In the genomic region with DNA sequence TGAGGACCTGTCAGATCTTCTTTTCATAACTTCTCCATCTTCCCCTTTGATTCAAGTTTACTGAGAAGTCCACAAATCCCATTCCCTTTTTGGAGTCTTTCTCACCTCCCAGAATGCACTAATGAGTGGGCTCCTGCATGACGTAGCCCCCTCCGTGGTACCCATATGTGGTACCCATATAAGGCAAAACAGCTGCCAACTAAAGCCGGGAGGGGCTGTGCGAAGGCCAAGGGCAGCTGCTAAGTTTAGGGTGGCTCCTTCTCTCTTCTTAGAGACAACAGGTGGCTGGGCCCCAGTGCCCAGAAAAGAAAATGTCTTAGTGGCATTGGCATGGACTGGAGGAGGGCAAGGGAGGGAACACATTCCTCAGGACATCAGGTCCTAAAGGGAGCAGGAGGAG, we compare ENCODE assay signal across 10 mouse cellular contexts. TPM values are rescaled to one million over a fixed set of nuclear protein-coding genes. Genes with fewer than 3 reads are reported as not detected.
DNase-seq lines count a peak whose midpoint lies in the region; ATAC-seq and TF ChIP-seq lines count a peak whose summit lies in the region.
"Had no signal": no experiment of that assay in that cellular context is flagged by ENCODE, and none has a peak within 500 bp of the region (broad histone marks: within the 10 kb centered on the region; RNA-seq: fewer than 3 reads in every experiment).

No protein-coding gene starts in this region.

- H3K27me3 ChIP-seq in MEL (ENCODE audit: control insufficient read depth in 1 of 2, insufficient read depth in 2 of 2, low read length in 2 of 2): no peaks in the 10 kb centered on the region
- H3K27me3 ChIP-seq in liver, postnatal 0 days (ENCODE audit: insufficient read depth, low read length): no peaks in the 10 kb centered on the region
- H3K27me3 ChIP-seq in lung, postnatal 0 days (replicated peaks; ENCODE audit: insufficient read depth, low read length): no peaks in the 10 kb centered on the region
- H3K27me3 ChIP-seq: CH12.LX had no signal

- peaks cover 1 to 16% of the 10 kb centered on the region in 2 experiments; a peak in 3 of 4 replicates for H3K36me3 ChIP-seq in MEL (ENCODE audit: control insufficient read depth in 1 of 2, insufficient read depth in 2 of 2, low read length in 2 of 2)
- H3K36me3 ChIP-seq in liver, postnatal 0 days (replicated peaks; ENCODE audit: insufficient read depth, low read length): peaks cover 9% of the 10 kb centered on the region; the same call in 1 of the 2 replicates
- no peaks in the 10 kb centered on the region for H3K36me3 ChIP-seq in lung, postnatal 0 days (ENCODE audit: insufficient read depth, low read length)

- no peak for TF ChIP-seq CTCF in MEL (IDR thresholded peaks at IDR 0.05 in 2 of 3, conservative IDR thresholded peaks at IDR 0.05 in 1 of 3; ENCODE audit: control insufficient read depth in 1 of 3, insufficient read depth in 1 of 3, low read depth in 2 of 3, low read length in 3 of 3, poor library complexity in 1 of 3, severe bottlenecking in 1 of 3)
- no peak for TF ChIP-seq CTCF in liver, postnatal 0 days (IDR thresholded peaks at IDR 0.05; ENCODE audit: low read depth)
- no peak for TF ChIP-seq CTCF in lung, postnatal 0 days (IDR thresholded peaks at IDR 0.05)

- H3K4me1 ChIP-seq in MEL (ENCODE audit: control insufficient read depth in 1 of 2, insufficient read depth in 2 of 2, low read length in 2 of 2): peaks cover 0 to 21% of the 10 kb centered on the region in 2 experiments; a peak in 3 of 4 replicates
- peaks cover 35% of the 10 kb centered on the region for H3K4me1 ChIP-seq in liver, postnatal 0 days (ENCODE audit: insufficient read depth)
- peaks cover 14% of the 10 kb centered on the region; the same call in 1 of the 2 replicates for H3K4me1 ChIP-seq in lung, postnatal 0 days (ENCODE audit: insufficient read depth, low read depth, low read length)

- peak overlapping the region; percentile 84; the same call in 1 of the 2 replicates for H3K27ac ChIP-seq in MEL (ENCODE audit: control insufficient read depth, low read depth, low read length)
- peak overlapping the region; percentile 84 for H3K27ac ChIP-seq in liver, postnatal 0 days (ENCODE audit: low read depth)
- no peak overlapping the region for H3K27ac ChIP-seq in lung, postnatal 0 days (ENCODE audit: low read length)

- WGBS in liver, postnatal 0 days (ENCODE audit: insufficient replicate concordance): 82% methylated on average over 4 of the region's 4 CpGs
- WGBS in lung, postnatal 0 days: 93% methylated on average over 4 of the region's 4 CpGs

- H3K4me3 ChIP-seq in MEL (ENCODE audit: control insufficient read depth in 1 of 2, insufficient read depth in 1 of 2, low read depth in 2 of 2, low read length in 2 of 2): no peak overlapping the region
- peak overlapping the region; percentile 67; the same call in 1 of the 2 replicates for H3K4me3 ChIP-seq in liver, postnatal 0 days (ENCODE audit: low read depth, low read length)
- H3K4me3 ChIP-seq in lung, postnatal 0 days (ENCODE audit: low read depth, low read length): no peak overlapping the region

- peak; percentile 91 for DNase-seq in heart, adult 11 months
- no peak for DNase-seq in heart, postnatal 10 days
- DNase-seq in A20 (ENCODE audit: low read depth, low spot score): peak; percentile 81
- no peak for DNase-seq in MEL (ENCODE audit: low read depth, low spot score)
- DNase-seq in liver, postnatal 0 days: no peak
- no peak for DNase-seq in kidney, adult 8-10 months
- DNase-seq in lung, postnatal 0 days (ENCODE audit: low spot score): no peak
- DNase-seq: cerebellum, postnatal 36 days had no signal

- no peak for ATAC-seq in liver, postnatal 0 days
- no peak for ATAC-seq in lung, postnatal 0 days
- ATAC-seq: inflammation-experienced regulatory T-cells, adult 6 months had no signal

- peak overlapping the region; percentile 79 for H3K4me2 ChIP-seq in liver, postnatal 0 days (ENCODE audit: low read depth, low read length)
- H3K4me2 ChIP-seq in lung, postnatal 0 days (replicated peaks; ENCODE audit: low read depth, low read length): no peak overlapping the region

- peaks cover 26% of the 10 kb centered on the region for H3K79me2 ChIP-seq in MEL (ENCODE audit: control insufficient read depth, insufficient read depth, low read length, poor library complexity)

- intact Hi-C loops in heart, postnatal 10 days (cut with DNase I): no loop called here

- TF ChIP-seq RAD21 in MEL (IDR thresholded peaks at IDR 0.05; ENCODE audit: low read depth, low read length): no peak

- H3K9me3 ChIP-seq in MEL (replicated peaks; ENCODE audit: insufficient read depth, low read length): no peaks in the 10 kb centered on the region
- H3K9me3 ChIP-seq in liver, postnatal 0 days (ENCODE audit: low read length): no peaks in the 10 kb centered on the region
- H3K9me3 ChIP-seq in lung, postnatal 0 days (ENCODE audit: low read length): no peaks in the 10 kb centered on the region

- TF ChIP-seq POLR2A in MEL (IDR thresholded peaks at IDR 0.05; ENCODE audit: control insufficient read depth in 1 of 2, insufficient read depth in 1 of 2, low read depth in 1 of 2, low read length in 2 of 2, poor library complexity in 1 of 2): no peak

- no peak for TF ChIP-seq EP300 in MEL (IDR thresholded peaks at IDR 0.05; ENCODE audit: low read depth in 1 of 2, low read length in 2 of 2)
- TF ChIP-seq EP300 in liver, postnatal 0 days (IDR thresholded peaks at IDR 0.05; ENCODE audit: low read depth): no peak
- TF ChIP-seq EP300 in lung, postnatal 0 days (IDR thresholded peaks at IDR 0.05): no peak

- no peak overlapping the region; the same call in 1 of the 2 replicates for H3K9ac ChIP-seq in MEL (ENCODE audit: control insufficient read depth, low read depth, low read length, poor library complexity, severe bottlenecking)
- peak overlapping the region; percentile 52; the same call in 1 of the 2 replicates for H3K9ac ChIP-seq in liver, postnatal 0 days (replicated peaks)
- H3K9ac ChIP-seq in lung, postnatal 0 days (replicated peaks; ENCODE audit: low read depth): no peak overlapping the region

TF ChIP-seq in MEL, 35 proteins besides CTCF, POLR2A, EP300 and RAD21:
- TF ChIP-seq BHLHE40 (IDR thresholded peaks at IDR 0.05; ENCODE audit: borderline replicate concordance, low read depth, low read length) (no peak), MAFK (IDR thresholded peaks at IDR 0.05; ENCODE audit: borderline replicate concordance, low read depth, low read length) (no peak), NELFE (IDR thresholded peaks at IDR 0.05; ENCODE audit: low read depth, low read length) (no peak), MAZ (IDR thresholded peaks at IDR 0.05; ENCODE audit: low read depth, low read length) (no peak), CHD2 (IDR thresholded peaks at IDR 0.05; ENCODE audit: low read length) (no peak), ZMIZ1 (IDR thresholded peaks at IDR 0.05; ENCODE audit: low read depth, low read length) (no peak), SMC3 (IDR thresholded peaks at IDR 0.05; ENCODE audit: low read depth, low read length) (no peak)

RNA-seq across cellular contexts. Expression of gene Mylpf, which starts 1.6 kb away (rescaled TPM):
- total RNA-seq in heart, postnatal 10 days (2021): 1 to 10 TPM; 1.7 to 2.5 TPM
- 8.3 and 11.2 TPM in 2 replicates for total RNA-seq in MEL (2012; rRNA removed)
- polyA plus RNA-seq in MEL (2012; ENCODE audit: insufficient read depth in 1 of 2, insufficient read length in 2 of 2, low read depth in 1 of 2, low replicate concordance in 2 of 2, missing spikeins in 1 of 2): 1 to 10 TPM in 1 of 2 experiments, not detected in 1; 9.1 TPM
- 19.7 and 94.3 TPM in 2 replicates for polyA plus RNA-seq in liver, postnatal 0 days (2015; fragmentation: Nextera tagmentation; extraction: Ambion mirVana)
- 6.4 and 8.0 TPM in 2 replicates for polyA plus RNA-seq in lung, postnatal 0 days (2015; fragmentation: Nextera tagmentation; extraction: Ambion mirVana)

RNA-seq across cellular contexts. Expression of gene Tbc1d10b, which starts 2.0 kb away (rescaled TPM):
- total RNA-seq in heart, postnatal 10 days (2021): 10 to 100 TPM; 35.3 to 37.2 TPM
- 37.4 and 43.3 TPM in 2 replicates for total RNA-seq in MEL (2012; rRNA removed)
- 10 to 100 TPM in 1 of 2 experiments, not detected in 1; 70.3 TPM for polyA plus RNA-seq in MEL (2012; ENCODE audit: insufficient read depth in 1 of 2, insufficient read length in 2 of 2, low read depth in 1 of 2, low replicate concordance in 2 of 2, missing spikeins in 1 of 2)
- polyA plus RNA-seq in liver, postnatal 0 days (2015; fragmentation: Nextera tagmentation; extraction: Ambion mirVana): 8.3 and 8.6 TPM in 2 replicates
- 14.4 and 15.0 TPM in 2 replicates for polyA plus RNA-seq in lung, postnatal 0 days (2015; fragmentation: Nextera tagmentation; extraction: Ambion mirVana)

RNA-seq across cellular contexts. Expression of gene Cd2bp2, which starts 14.4 kb away (rescaled TPM):
- 10 to 100 TPM; 46.8 to 49.2 TPM for total RNA-seq in heart, postnatal 10 days (2021)
- 55.6 and 64.8 TPM in 2 replicates for total RNA-seq in MEL (2012; rRNA removed)
- 10 to 100 TPM in 1 of 2 experiments, not detected in 1; 56.7 TPM for polyA plus RNA-seq in MEL (2012; ENCODE audit: insufficient read depth in 1 of 2, insufficient read length in 2 of 2, low read depth in 1 of 2, low replicate concordance in 2 of 2, missing spikeins in 1 of 2)
- 11.5 and 14.0 TPM in 2 replicates for polyA plus RNA-seq in liver, postnatal 0 days (2015; fragmentation: Nextera tagmentation; extraction: Ambion mirVana)
- polyA plus RNA-seq in lung, postnatal 0 days (2015; fragmentation: Nextera tagmentation; extraction: Ambion mirVana): 28.4 and 29.6 TPM in 2 replicates

RNA-seq across cellular contexts. Expression of gene Zfp553, which starts 22.6 kb away (rescaled TPM):
- 1 to 10 TPM; 6.8 to 8.8 TPM for total RNA-seq in heart, postnatal 10 days (2021)
- total RNA-seq in MEL (2012; rRNA removed): 13.9 and 14.6 TPM in 2 replicates
- polyA plus RNA-seq in MEL (2012; ENCODE audit: insufficient read depth in 1 of 2, insufficient read length in 2 of 2, low read depth in 1 of 2, low replicate concordance in 2 of 2, missing spikeins in 1 of 2): 10 to 100 TPM in 1 of 2 experiments, not detected in 1; 19.0 TPM
- 4.0 and 5.3 TPM in 2 replicates for polyA plus RNA-seq in liver, postnatal 0 days (2015; fragmentation: Nextera tagmentation; extraction: Ambion mirVana)
- 15.5 and 15.7 TPM in 2 replicates for polyA plus RNA-seq in lung, postnatal 0 days (2015; fragmentation: Nextera tagmentation; extraction: Ambion mirVana)

RNA-seq across cellular contexts. Expression of gene Sept1, which starts 22.7 kb away (rescaled TPM):
- 10 to 100 TPM; 11.5 to 15.5 TPM for total RNA-seq in heart, postnatal 10 days (2021)
- 30.6 and 41.3 TPM in 2 replicates for total RNA-seq in MEL (2012; rRNA removed)
- 100 to 1,000 TPM in 1 of 2 experiments, not detected in 1; 116 TPM for polyA plus RNA-seq in MEL (2012; ENCODE audit: insufficient read depth in 1 of 2, insufficient read length in 2 of 2, low read depth in 1 of 2, low replicate concordance in 2 of 2, missing spikeins in 1 of 2)
- polyA plus RNA-seq in liver, postnatal 0 days (2015; fragmentation: Nextera tagmentation; extraction: Ambion mirVana): 16.7 and 17.3 TPM in 2 replicates
- 13.0 TPM in 2 replicates for polyA plus RNA-seq in lung, postnatal 0 days (2015; fragmentation: Nextera tagmentation; extraction: Ambion mirVana)

Comparison
In these comparisons a context has a peak if more than half of its experiments do, and no peak if none do; other contexts are left out.
1. DNase-seq: peak in heart, adult 11 months (single experiment) and A20 (single experiment); none in heart, postnatal 10 days (0 of 2), MEL (single experiment), liver, postnatal 0 days (single experiment), kidney, adult 8-10 months (0 of 2) and lung, postnatal 0 days (single experiment).